Mouse (Mus musculus) gastrocnemius, postnatal 4 days (tissue): Measurements from ENCODE around the gene Gm21783. TPM values are rescaled to one million over a fixed set of nuclear protein-coding genes. Genes with fewer than 3 reads are reported as not detected.
"Not testable (repeated sequence)": the region's sequence is repeated elsewhere in the genome, so short reads cannot be mapped to it uniquely, and the experiment has no call there.

Experiments used
- DNase-seq, 2 experiments: peaks; one replicate each; pipeline ENCODE4 v3.0.0; 2021 to 2022; ENCODE audit warnings: low spot score in 2 of 2, mixed read lengths in 2 of 2
- long read RNA-seq, 2 experiments: library from polyadenylated mRNA; stranded (forward); transcript quantifications; one replicate each; pipeline ENCODE4 v2.0.0; 2021
- total RNA-seq, 2 experiments: library from RNA; stranded (reverse); gene quantifications; 2 replicates each; pipeline ENCODE4 v1.2.3; 2021

Gene Gm21783
- total RNA-seq = not detected
- long read RNA-seq, experiment 1 = 0 reads
- long read RNA-seq, experiment 2 = 0 reads

DNA sequence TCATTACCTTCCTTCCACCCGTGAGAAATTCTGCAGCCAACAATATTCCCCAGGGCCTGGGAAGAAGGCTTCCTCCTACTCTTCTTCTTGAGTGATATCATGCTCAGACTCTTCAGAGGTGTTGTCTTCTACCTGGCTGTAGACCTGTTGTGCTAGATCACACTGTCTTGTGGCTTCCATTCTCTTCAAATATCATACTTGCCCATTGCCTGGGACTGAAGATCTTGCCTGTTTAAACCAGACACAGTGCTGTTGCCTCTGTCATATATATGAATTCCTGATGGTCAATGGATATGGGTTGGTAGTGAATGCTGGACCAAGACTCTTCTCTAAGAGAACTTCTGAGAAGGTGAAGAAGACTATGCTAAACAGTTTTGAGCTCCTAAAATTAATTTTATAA lies at the start of gene Gm21783:
Gm21783 (minus strand) TSS at position 101 of the 400 bp plus-strand sequence.
- DNase-seq = not testable (repeated sequence)
